Mouse (Mus musculus): ENCODE measurements around the gene Ascl4. TPM values are rescaled to one million over a fixed set of nuclear protein-coding genes. Genes with fewer than 3 reads are reported as not detected.

The Ascl4 gene
- polyA plus RNA-seq, 1 experiment from 2014 or later = 0.07 TPM

DNA sequence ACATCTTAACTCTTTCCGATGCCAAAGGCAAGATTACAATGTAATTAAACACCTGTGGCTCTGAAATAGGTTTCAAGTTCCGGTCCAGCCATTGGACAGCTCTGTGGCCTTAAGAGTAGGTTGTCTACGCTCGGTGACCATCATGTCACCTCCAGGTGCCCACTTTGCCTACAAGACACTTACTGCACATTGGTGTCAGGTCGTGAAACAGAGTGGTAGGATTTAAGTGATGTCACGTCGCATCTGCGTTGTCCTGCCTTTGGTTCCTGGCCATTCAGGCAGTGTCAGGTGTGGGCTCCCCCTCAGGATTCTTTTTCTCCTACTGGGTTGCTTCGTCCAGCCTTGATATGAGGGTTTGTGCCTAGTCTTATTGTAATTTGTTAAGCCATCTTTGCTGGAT lies 44.3 kb downstream of the Ascl4 start:
- Histone ChIP-seq H3K4me1 (no peaks in the 10 kb centered on the region), H3K9ac (no peak overlapping the region), H3K4me2 (no peak overlapping the region), H3K4me3 (no peak overlapping the region), H3K27ac (replicated peaks) (no peak overlapping the region), H3K36me3 (no peaks in the 10 kb centered on the region), H3K9me3 (no peaks in the 10 kb centered on the region), H3K27me3 (replicated peaks) (peaks cover 9% of the 10 kb centered on the region; the same call in 1 of the 2 replicates)
- WGBS = 73% methylated on average over 9 of the region's 9 CpGs
- ATAC-seq (ENCODE audit: extremely low read depth, insufficient number of reproducible peaks, low FRiP score, low TSS enrichment) = no peak

DNA sequence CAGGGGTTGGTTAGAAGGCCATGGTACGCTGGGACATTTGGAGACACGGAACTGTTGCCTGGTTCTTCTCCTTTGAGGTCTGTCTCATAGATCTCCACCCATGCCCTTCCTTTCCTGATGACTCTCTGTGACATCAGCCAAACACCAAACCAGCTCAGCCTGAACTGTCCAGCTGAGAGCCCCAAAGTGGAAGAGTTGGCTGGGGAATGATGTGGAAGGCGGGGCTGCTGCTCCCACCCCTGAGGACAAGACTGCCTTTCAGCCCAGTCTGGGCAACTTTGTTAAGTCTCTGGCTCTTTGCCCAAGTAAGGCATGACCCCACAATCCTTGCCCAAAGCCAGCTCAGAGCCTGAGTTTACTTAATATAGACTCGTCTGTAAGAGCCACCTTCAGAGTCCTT lies 45.4 kb downstream of the Ascl4 start:
- H3K9ac ChIP-seq = no peak overlapping the region
- 0 out of 2 replicates have a peak, but pooled peaks cover under 1% of the 10 kb centered on the region for H3K27me3 ChIP-seq (replicated peaks)
- H3K4me3 ChIP-seq = no peak overlapping the region
- no peaks in the 10 kb centered on the region for H3K4me1 ChIP-seq
- no peak overlapping the region for H3K4me2 ChIP-seq
- 65% methylated on average over 4 of the region's 4 CpGs for WGBS
- H3K36me3 ChIP-seq = no peaks in the 10 kb centered on the region
- no peak for ATAC-seq (ENCODE audit: extremely low read depth, insufficient number of reproducible peaks, low FRiP score, low TSS enrichment)
- H3K9me3 ChIP-seq = no peaks in the 10 kb centered on the region
- no peak overlapping the region for H3K27ac ChIP-seq (replicated peaks)

DNA sequence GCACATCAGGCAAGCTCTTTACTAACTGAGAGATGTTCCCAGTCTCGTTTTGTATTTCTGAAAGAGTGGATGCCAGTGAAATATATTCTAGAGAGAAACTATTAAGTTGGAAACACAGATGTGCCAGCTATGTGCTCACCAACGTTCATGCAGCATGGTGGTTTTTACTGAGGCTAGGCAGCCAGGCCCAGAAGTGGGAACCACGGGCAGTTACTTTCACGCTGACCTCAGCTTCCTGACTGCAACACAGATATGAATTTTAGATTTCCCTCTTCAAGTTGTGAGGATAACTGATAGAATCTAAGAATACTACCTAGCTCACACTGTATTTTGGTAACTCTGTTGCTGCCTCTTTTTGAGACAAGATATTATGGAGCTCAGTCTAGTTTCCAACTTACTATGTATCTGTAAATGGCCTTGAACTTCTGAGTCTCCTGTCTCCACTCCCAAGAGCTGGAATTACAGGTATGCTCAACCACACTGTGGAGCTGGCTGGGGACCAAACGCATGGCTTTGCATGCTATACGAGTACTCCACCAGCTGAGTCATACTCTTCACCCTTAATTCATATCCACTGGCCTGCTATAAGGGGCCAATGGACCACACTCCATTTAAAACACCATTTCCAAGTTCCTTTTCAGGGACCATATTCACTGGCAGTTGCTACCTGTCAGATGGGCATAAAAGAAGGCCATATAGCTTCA lies 62.1 kb downstream of the Ascl4 start:
- H3K27me3 ChIP-seq (replicated peaks) = no peaks in the 10 kb centered on the region
- no peaks in the 10 kb centered on the region for H3K4me1 ChIP-seq
- no peaks in the 10 kb centered on the region for H3K9me3 ChIP-seq
- H3K4me2 ChIP-seq = no peak overlapping the region
- H3K36me3 ChIP-seq = no peaks in the 10 kb centered on the region
- WGBS = 67% methylated on average over 6 of the region's 6 CpGs
- H3K9ac ChIP-seq = no peak overlapping the region
- H3K4me3 ChIP-seq = no peak overlapping the region
- ATAC-seq (ENCODE audit: extremely low read depth, insufficient number of reproducible peaks, low FRiP score, low TSS enrichment) = no peak
- H3K27ac ChIP-seq (replicated peaks) = no peak overlapping the region

DNA sequence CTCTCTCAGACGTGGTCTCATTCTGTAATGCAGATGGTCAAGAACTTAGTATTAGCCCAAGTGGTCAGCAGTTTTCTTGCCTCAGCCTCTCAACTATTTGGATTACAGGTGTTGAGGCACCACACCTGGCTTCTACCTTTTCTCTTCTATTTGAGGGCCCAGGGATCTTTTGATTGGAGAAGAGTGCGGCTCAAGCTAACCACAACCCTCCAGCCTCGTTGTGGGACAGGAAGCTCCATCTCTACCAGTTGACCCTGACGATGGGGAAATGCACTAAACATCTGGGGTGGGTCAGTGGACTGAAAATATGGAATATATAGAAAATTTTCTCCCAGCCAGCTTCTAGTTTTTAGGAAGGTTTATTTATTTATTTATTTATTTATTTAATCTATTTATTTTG lies 64.9 kb downstream of the Ascl4 start:
- ATAC-seq (ENCODE audit: extremely low read depth, insufficient number of reproducible peaks, low FRiP score, low TSS enrichment) = no peak
- Histone ChIP-seq H3K4me1 (peaks cover 5% of the 10 kb centered on the region; the same call in 1 of the 2 replicates), H3K27me3 (replicated peaks) (no peaks in the 10 kb centered on the region), H3K27ac (replicated peaks) (no peak overlapping the region), H3K9ac (no peak overlapping the region), H3K9me3 (no peaks in the 10 kb centered on the region), H3K4me2 (no peak overlapping the region), H3K4me3 (no peak overlapping the region), H3K36me3 (no peaks in the 10 kb centered on the region)
- 72% methylated on average over 4 of the region's 4 CpGs for WGBS

DNA sequence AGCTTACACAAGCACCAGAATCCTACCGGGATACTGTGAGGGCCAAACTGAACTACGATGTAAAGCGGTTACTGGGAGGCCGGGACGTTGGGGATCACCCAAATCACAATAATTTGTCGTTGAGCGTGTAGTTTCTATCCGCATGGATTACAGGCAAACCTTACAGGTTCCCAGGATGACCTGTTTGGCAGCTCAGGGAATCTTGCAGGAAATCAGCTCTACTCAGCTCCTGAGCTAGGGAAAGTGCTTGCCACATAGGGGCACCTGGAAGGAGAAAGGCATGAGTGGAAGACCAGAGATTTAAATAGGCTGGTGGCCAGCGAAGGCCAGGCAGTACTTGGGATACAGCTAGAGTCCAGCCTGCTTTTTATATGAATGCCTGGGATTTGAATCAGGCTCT lies 66.4 kb downstream of the Ascl4 start:
- 79% methylated on average over 9 of the region's 9 CpGs for WGBS
- no peak overlapping the region for H3K4me3 ChIP-seq
- no peaks in the 10 kb centered on the region for H3K9me3 ChIP-seq
- peaks cover 5% of the 10 kb centered on the region; the same call in 1 of the 2 replicates for H3K4me1 ChIP-seq
- no peaks in the 10 kb centered on the region for H3K27me3 ChIP-seq (replicated peaks)
- no peak overlapping the region for H3K9ac ChIP-seq
- no peaks in the 10 kb centered on the region for H3K36me3 ChIP-seq
- H3K27ac ChIP-seq (replicated peaks) = no peak overlapping the region
- ATAC-seq (ENCODE audit: extremely low read depth, insufficient number of reproducible peaks, low FRiP score, low TSS enrichment) = no peak
- H3K4me2 ChIP-seq = no peak overlapping the region

DNA sequence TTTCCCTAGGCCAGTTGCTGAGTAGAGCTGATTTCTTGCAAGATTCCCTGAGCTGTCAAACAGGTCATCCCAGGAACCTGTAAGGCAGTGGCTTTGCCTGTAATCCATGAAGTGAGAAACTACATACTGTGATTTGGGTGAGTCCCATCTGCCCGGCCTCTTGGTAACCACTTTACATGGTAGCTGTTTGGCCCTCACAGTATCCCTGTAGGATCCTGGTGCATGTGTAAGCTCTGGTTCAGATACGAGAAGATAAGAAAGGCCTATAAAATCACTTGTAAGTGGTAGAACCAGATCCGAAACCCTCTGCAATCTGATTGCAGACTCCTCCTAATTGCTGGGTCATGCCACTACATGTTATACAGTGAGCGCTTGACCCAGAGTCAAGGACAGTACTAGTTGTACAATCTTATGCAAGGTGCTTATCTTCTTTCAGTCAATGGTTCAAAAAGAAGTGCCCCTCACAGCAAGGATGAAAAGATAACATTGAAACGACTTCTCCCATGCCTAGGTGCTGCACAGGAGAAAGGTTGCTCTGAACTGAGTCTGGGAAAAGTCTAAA lies 67.1 kb downstream of the Ascl4 start:
- Histone ChIP-seq H3K9me3 (no peaks in the 10 kb centered on the region), H3K4me2 (no peak overlapping the region), H3K4me1 (peaks cover 5% of the 10 kb centered on the region; the same call in 1 of the 2 replicates), H3K4me3 (no peak overlapping the region), H3K9ac (no peak overlapping the region), H3K27me3 (replicated peaks) (no peaks in the 10 kb centered on the region), H3K27ac (replicated peaks) (no peak overlapping the region), H3K36me3 (no peaks in the 10 kb centered on the region)
- ATAC-seq (ENCODE audit: extremely low read depth, insufficient number of reproducible peaks, low FRiP score, low TSS enrichment) = no peak
- 66% methylated on average over 5 of the region's 5 CpGs for WGBS

Other genes starting within 250 kb of the Ascl4 start
- 44.2 and 47.0 TPM in 2 replicates for gene Pwp1, start 98.2 kb upstream of the Ascl4 start, polyA plus RNA-seq (2015; fragmentation: Nextera tagmentation; extraction: Ambion mirVana)
- 9.4 and 10.5 TPM in 2 replicates for gene Prdm4, start 10.5 kb upstream of the Ascl4 start, polyA plus RNA-seq (2015; fragmentation: Nextera tagmentation; extraction: Ambion mirVana)
- gene Rtcb, start 30.1 kb downstream of the Ascl4 start, polyA plus RNA-seq (2015; fragmentation: Nextera tagmentation; extraction: Ambion mirVana) = 115 and 124 TPM in 2 replicates
- not detected in 2 replicates for gene Bpifc, start 84.2 kb downstream of the Ascl4 start, polyA plus RNA-seq (2015; fragmentation: Nextera tagmentation; extraction: Ambion mirVana)
- gene Fbxo7, start 94.3 kb downstream of the Ascl4 start, polyA plus RNA-seq (2015; fragmentation: Nextera tagmentation; extraction: Ambion mirVana) = 21.2 and 22.6 TPM in 2 replicates